Mouse (Mus musculus) ES-Bruce4 (cell line): ENCODE results near the gene Mef2a. TPM values are rescaled to one million over a fixed set of nuclear protein-coding genes. Genes with fewer than 3 reads are reported as not detected.

Source experiments
- H3K27ac ChIP-seq: 2 replicates; pipeline ENCODE4 v1.5.1; 2012; ENCODE audit warnings: low read length, inconsistent platforms; ENCODE audit not compliant: insufficient read depth
- H3K27me3 ChIP-seq: 2 replicates; pipeline ENCODE4 v1.6.1; 2012; ENCODE audit warnings: mild to moderate bottlenecking, low read length, inconsistent platforms; ENCODE audit not compliant: control insufficient read depth, poor library complexity, insufficient read depth, severe bottlenecking
- H3K36me3 ChIP-seq: 2 replicates; pipeline ENCODE4 v1.6.1; 2012; ENCODE audit warnings: inconsistent platforms, mild to moderate bottlenecking, low read length, moderate library complexity; ENCODE audit not compliant: control insufficient read depth, poor library complexity, insufficient read depth, severe bottlenecking
- H3K4me1 ChIP-seq: one replicate; pipeline ENCODE4 v1.8.1; 2011; ENCODE audit warnings: low read length; ENCODE audit not compliant: control insufficient read depth, insufficient read depth
- H3K4me3 ChIP-seq: 2 replicates; pipeline ENCODE4 v1.5.1; 2011; ENCODE audit warnings: low read depth, mild to moderate bottlenecking, low read length
- H3K9ac ChIP-seq: 2 replicates; pipeline ENCODE4 v1.6.1; 2012; ENCODE audit warnings: low read depth, mild to moderate bottlenecking, inconsistent platforms; ENCODE audit not compliant: poor library complexity, severe bottlenecking
- H3K9me3 ChIP-seq: replicated peaks from 2 replicates; pipeline ENCODE4 v1.6.1; 2012; ENCODE audit warnings: mild to moderate bottlenecking, low read length, inconsistent platforms; ENCODE audit not compliant: control insufficient read depth, poor library complexity, insufficient read depth, severe bottlenecking
- CTCF ChIP-seq: IDR thresholded peaks from one replicate; pipeline ENCODE4 v1.8.1; 2011; ENCODE audit warnings: low read depth, low read length
- EP300 ChIP-seq: IDR thresholded peaks from 2 replicates; pipeline ENCODE4 v1.6.1; 2011; ENCODE audit warnings: low read depth, low read length; ENCODE audit not compliant: insufficient read depth
- POLR2A ChIP-seq: IDR thresholded peaks from one replicate; pipeline ENCODE4 v1.8.1; 2011; ENCODE audit warnings: low read length; ENCODE audit not compliant: insufficient read depth
- polyA plus RNA-seq: library from polyadenylated mRNA; stranded (reverse); fragments of >200 nt; gene quantifications from 2 replicates; pipeline ENCODE4 v1.2.4, GENCODE M21; 2011; ENCODE audit warnings: low read depth; ENCODE audit not compliant: missing spikeins, insufficient read depth, insufficient read length

Gene Mef2a
- polyA plus RNA-seq, 1 experiment: 29.5 TPM

GRCm38 (mm10) chr7:67355870-67356269, 16.8 kb downstream of the Mef2a start:
- Histone ChIP-seq H3K27me3 (no peaks in the 10 kb centered on the region), H3K36me3 (no peaks in the 10 kb centered on the region), H3K4me3 (no peak overlapping the region), H3K9ac (no peak overlapping the region), H3K4me1 (no peaks in the 10 kb centered on the region), H3K27ac (no peak overlapping the region), H3K9me3 (peaks cover 9% of the 10 kb centered on the region)
- TF ChIP-seq CTCF: peak; percentile 34
- no peak for TF ChIP-seq EP300
- TF ChIP-seq POLR2A: no peak

- peak; percentile 38 for TF ChIP-seq CTCF
- TF ChIP-seq POLR2A: no peak
- no peaks in the 10 kb centered on the region for H3K4me1 ChIP-seq
- H3K9me3 ChIP-seq: peaks cover 9% of the 10 kb centered on the region
- no peak overlapping the region for H3K9ac ChIP-seq
- no peak overlapping the region for H3K27ac ChIP-seq
- no peak overlapping the region for H3K4me3 ChIP-seq
- no peaks in the 10 kb centered on the region for H3K36me3 ChIP-seq
- H3K27me3 ChIP-seq: no peaks in the 10 kb centered on the region
These were observed 19.0 kb downstream of the Mef2a start for GRCm38 (mm10) chr7:67353667-67354066.

DNA sequence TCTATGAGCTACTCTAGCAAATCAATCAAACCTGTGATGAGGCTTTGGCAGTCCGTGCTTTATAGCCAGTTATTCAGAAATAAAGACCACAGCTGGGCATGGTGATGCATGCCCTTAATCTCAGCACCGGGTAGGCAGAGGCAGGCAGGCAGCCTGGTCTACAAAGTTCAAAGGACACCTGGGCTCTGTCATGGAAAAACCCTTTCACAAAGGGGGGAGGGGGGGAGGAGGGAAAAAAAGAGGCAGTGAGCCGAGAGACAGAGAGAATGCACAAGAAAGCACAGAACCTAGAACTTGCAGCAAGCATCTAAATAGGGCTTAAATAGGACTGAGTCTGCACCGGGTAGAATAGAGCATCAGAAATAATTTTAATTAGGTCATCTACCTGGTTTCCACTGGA, 19.7 kb downstream of the Mef2a start:
- no peaks in the 10 kb centered on the region for H3K36me3 ChIP-seq
- H3K4me1 ChIP-seq: no peaks in the 10 kb centered on the region
- no peak overlapping the region for H3K4me3 ChIP-seq
- H3K27me3 ChIP-seq: no peaks in the 10 kb centered on the region
- H3K9me3 ChIP-seq: peaks cover 9% of the 10 kb centered on the region
- no peak overlapping the region for H3K9ac ChIP-seq
- no peak for TF ChIP-seq CTCF
- TF ChIP-seq EP300: no peak
- TF ChIP-seq POLR2A: no peak
- H3K27ac ChIP-seq: no peak overlapping the region

DNA sequence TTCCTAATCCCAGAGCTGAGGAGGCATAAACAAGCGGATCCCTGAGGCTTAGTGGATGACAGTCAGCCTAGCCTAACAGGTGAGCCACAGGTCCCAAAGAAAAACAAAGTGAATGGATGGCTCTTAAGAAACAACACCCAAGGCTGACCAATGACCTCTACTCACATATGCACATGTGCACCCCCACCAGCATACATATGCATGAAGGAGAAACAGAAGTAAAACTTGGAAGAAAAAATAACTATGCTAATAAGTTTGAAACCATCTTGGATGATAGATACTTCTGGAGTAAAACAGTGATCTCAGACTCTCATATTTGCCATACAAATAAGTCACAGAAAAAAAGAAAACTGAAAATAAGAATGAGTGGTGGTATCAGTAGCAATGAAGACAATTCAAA, 28.2 kb downstream of the Mef2a start:
- no peaks in the 10 kb centered on the region for H3K4me1 ChIP-seq
- no peaks in the 10 kb centered on the region for H3K36me3 ChIP-seq
- no peak overlapping the region for H3K9ac ChIP-seq
- no peaks in the 10 kb centered on the region for H3K27me3 ChIP-seq
- H3K9me3 ChIP-seq: no peaks in the 10 kb centered on the region
- TF ChIP-seq CTCF (no peak), EP300 (no peak), POLR2A (no peak)
- no peak overlapping the region for H3K27ac ChIP-seq
- no peak overlapping the region for H3K4me3 ChIP-seq

DNA sequence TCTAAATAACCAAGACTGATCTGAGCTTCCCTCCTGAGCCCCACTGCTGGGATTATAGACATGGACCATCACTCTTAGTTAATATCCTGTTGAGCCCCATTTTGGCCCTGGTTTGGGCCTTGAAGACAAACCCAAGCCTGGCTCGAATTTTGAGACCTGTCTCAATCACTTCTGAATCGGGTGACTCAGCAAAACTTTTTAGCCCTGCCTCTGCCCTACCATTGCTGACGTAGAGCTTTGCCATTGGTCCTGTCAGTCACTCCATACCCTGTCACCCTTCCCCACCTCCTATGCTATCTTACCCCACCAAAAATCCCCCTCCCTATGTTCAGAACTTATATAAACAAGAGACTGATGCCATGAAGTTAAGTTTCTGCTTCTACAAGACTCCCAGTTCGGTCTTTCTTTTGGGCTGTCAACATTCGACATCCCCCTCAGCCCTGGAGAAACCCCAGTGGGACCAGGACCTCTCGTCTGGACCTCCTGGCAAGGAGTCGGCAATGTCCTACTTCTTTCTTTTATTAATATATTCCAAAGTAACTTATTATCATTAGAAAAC, 30.5 kb downstream of the Mef2a start:
- Histone ChIP-seq H3K4me1 (no peaks in the 10 kb centered on the region), H3K36me3 (no peaks in the 10 kb centered on the region), H3K9me3 (no peaks in the 10 kb centered on the region), H3K27me3 (no peaks in the 10 kb centered on the region), H3K4me3 (no peak overlapping the region), H3K27ac (no peak overlapping the region), H3K9ac (no peak overlapping the region)
- TF ChIP-seq POLR2A (no peak), EP300 (no peak), CTCF (no peak)

DNA sequence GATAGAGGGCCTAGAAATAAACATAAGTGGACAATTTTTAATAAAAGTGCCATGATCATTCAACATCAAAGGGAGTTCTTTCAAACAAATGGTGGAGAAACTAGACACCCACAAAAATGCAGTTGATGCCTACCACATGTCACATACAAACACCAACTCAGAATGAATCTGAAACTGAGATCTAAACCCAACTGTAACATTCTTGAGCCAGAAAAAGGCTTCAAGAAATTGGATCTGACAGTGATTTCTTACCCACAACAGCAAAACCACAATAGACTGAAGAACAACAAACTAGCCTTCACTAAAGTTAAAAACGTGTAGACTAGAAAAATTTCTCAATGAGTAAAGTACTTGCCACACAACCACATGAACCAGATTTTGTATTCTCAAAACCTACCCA, 52.3 kb downstream of the Mef2a start:
- Histone ChIP-seq H3K36me3 (no peaks in the 10 kb centered on the region), H3K27ac (no peak overlapping the region), H3K4me1 (no peaks in the 10 kb centered on the region), H3K27me3 (no peaks in the 10 kb centered on the region), H3K9ac (no peak overlapping the region), H3K4me3 (no peak overlapping the region), H3K9me3 (no peaks in the 10 kb centered on the region)
- no peak for TF ChIP-seq CTCF
- TF ChIP-seq EP300: no peak
- TF ChIP-seq POLR2A: no peak
